Mouse (Mus musculus) common myeloid progenitor, adult 5-6 weeks (primary cell): Measurements from ENCODE around the gene Gtpbp4. TPM values are rescaled to one million over a fixed set of nuclear protein-coding genes. Genes with fewer than 3 reads are reported as not detected.
"Not testable (repeated sequence)": the region's sequence is repeated elsewhere in the genome, so short reads cannot be mapped to it uniquely, and the experiment has no call there.

Experiments
- ATAC-seq: replicated peaks from 2 replicates; pipeline ENCODE4 v1.8.0; 2016; ENCODE audit warnings: low read depth, mild to moderate bottlenecking, moderate TSS enrichment, inconsistent platforms; ENCODE audit not compliant: poor library complexity, severe bottlenecking
- total RNA-seq: library from RNA; stranded (forward); fragments of 200-1000, 187-1606 nt; gene quantifications from 2 replicates; pipeline ENCODE4 v1.2.3, GENCODE M21; 2017

Gene Gtpbp4
- total RNA-seq, 1 experiment from 2014 or later, result 164 TPM

DNA sequence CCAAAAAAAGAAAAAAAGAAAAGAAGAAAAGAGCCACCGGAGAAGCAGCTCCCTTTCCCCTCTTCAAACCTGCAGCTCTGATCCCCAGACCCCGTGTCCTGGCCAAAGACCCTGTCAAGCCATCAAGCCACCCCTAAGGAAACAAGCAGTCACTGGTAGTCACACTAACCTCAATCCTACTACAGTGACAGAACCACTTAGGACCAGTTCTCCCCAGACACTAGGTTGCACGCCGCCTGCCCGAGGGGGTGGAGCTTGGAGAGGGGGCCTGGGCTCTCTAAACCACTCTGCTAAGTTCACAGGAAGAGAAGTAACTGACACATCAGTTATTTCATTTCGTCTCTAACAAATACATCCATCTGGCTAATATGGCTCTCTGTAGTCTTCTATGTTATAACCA, 3.7 kb downstream of the Gtpbp4 start:
- ATAC-seq, result no peak

DNA sequence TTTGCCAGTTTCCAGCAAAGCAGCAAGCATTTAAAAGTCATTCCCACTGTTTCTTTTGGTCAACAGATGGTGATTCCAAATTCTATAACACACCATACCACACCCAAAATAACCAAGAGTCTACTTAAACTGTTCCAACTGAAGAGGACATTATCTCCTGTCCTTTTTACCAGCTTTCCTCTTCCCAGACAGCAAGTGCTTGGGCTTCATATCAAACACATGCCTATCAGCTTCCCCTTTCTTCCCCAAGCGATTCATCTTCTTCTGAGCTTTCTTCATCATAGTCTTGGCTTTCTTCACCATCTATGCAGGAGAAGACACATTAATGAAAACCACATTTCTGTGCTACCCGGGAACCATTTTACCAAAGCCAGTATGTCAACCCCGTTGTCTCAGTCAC, 22.9 kb downstream of the Gtpbp4 start:
- no peak for ATAC-seq

GRCm38 (mm10) chr13:8972369-8972768, 23.5 kb downstream of the Gtpbp4 start:
- 0 out of 2 replicates have a peak, but pooled peaks have one; percentile 39 for ATAC-seq

GRCm38 (mm10) chr13:8967742-8968141, 28.1 kb downstream of the Gtpbp4 start:
- no peak; the same call in 1 of the 2 replicates for ATAC-seq

DNA sequence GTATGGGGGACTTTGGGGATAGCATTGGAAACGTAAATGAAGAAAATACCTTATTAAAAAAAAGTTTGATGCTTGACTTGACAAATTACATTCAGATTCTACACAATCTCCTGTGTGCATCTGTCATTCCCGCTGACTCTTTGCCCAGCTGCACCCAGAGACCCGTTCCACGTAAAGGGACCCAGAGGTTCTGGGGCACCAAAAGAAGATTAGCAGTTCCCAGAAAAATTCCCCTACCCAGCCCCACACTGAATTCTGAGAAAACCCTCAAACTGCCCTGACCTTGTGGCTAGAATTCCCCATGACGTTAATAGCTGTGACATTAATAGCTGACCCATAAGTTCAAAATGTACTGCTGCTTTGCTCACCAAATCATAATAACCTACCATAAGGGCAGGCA, 30.7 kb downstream of the Gtpbp4 start:
- no peak for ATAC-seq

- ATAC-seq, result not testable (repeated sequence)
Observed at GRCm38 (mm10) chr13:8962266-8962665, 33.6 kb downstream of the Gtpbp4 start.

DNA sequence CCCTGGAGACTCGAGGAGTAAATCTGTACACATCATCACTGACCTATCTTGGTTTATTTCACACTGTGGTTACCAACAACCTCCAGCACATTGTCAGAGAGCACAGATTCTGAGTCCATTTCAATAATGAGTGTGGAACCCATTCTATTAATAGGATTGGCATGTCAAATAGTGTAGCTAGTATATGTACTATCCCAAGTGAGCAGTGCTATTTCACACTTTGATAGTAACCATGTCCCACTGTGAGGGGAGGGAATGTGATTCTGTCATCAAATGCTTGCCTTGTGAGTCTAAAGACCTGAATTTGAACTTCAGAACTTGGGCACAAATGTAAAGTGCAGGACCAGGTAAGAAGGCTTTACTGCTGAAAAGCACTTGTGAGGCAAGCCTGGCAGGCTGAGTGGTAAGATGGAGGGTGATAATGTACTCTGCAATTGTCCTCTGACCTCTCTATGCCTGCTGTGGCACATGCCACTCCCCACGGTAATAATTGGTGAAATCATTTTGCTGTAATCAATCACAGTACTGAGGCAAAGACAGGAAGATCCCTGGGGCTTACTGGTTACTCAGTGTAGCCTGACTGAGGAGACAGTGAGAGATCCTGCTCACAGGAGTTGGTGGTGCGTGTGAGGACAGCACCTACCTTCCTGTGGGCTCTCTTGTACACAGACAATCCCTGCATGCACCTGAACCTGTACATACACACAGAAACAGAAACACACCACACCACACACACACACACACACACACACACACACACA, 34.6 kb downstream of the Gtpbp4 start:
- ATAC-seq, result not testable (repeated sequence)

DNA sequence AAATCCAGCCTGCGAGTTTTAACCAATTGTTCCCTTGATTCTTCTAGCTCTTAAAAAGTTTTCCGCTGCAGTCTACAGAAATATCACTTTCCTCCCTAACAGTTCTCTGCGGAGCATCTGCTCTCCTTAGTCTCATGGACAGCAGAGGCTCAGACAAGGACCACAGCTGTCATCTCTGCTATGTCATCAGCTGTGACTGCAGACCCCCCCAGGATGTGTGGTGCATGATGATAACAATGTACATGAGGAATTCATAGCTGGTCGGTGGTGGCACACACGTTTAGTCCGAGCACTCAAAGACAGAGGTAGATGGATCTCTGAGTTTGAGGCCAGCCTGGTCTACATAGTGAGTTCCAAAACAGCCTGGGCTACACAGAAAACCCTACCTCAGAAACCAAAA, 36.3 kb downstream of the Gtpbp4 start:
- ATAC-seq, result peak; percentile 79

- 0 out of 2 replicates have a peak, but pooled peaks have one; percentile 6 for ATAC-seq
Observed at GRCm38 (mm10) chr13:8959058-8959457, 36.8 kb downstream of the Gtpbp4 start.

GRCm38 (mm10) chr13:8956873-8957272, 39.0 kb downstream of the Gtpbp4 start:
- ATAC-seq, result peak; percentile 67

DNA sequence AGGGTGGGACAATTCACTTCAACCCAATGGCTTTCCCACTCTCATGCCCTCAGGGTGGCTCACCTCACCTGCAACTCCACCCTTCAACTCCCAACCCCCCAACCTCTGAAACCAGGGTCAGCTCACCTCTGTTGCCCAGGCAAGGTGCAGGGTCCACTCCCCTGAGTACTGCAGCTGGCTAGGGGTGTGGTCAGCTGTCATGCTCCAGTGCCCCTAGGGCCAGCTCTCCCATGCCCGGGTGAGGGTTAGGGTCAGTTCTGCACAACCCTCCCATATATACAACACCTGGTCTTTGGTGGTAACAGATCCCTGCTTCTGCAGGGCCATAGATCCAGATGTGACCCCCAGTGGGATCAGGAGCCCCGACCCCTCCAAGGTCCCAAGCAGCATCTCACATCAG, 40.8 kb downstream of the Gtpbp4 start:
- ATAC-seq, result not testable (repeated sequence)

DNA sequence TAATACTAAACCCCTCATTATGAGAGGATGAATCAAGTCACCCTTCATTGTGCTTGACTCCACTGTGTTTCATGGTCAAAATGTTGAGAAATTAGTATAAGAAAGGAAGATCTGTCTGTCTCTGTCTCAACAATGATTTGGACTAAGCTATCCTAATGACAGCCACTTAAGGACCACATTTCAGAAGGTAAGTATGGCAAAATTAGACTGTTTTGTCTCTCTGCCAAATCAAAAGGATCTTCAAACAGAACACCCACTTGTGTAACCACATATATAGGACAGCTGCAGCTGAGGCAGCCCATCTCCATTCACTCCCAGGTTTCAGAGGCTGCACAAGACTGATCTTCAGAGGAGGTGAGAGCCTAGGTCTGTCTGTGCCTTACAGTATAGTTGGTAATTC, 43.3 kb downstream of the Gtpbp4 start, which contains the start of gene Idi2:
Idi2 (plus strand) TSS at position 301 of the 400 bp plus-strand sequence.
- ATAC-seq, result not testable (repeated sequence)

- ATAC-seq, result not testable (repeated sequence)
Observed at GRCm38 (mm10) chr13:8948131-8948530, 47.8 kb downstream of the Gtpbp4 start, which contains the start of gene Gm9745. Gm9745 (minus strand) TSS chr13:8948231.

DNA sequence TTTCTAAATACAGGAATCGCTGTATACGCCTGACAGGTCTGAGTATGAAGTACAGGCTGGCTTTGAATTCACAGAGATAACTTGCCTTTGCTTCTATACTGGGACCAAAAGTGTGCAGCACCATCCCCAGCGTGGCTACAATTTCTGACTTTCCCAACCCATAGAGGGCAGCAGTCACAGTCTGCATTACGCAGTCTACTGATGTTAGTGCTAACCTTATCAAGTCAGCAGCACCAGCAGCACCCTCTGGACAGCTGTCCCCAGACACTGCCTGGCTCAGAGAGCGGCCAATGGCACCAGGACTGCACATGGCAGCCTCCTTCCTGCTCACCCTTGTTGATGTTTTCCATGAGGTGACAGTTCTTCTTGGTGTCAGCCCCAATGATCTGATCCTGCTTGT, 52.1 kb downstream of the Gtpbp4 start:
- ATAC-seq, result peak; percentile 77

GRCm38 (mm10) chr13:8941701-8942100, 54.2 kb downstream of the Gtpbp4 start:
- ATAC-seq, result not testable (repeated sequence)

- ATAC-seq, result not testable (repeated sequence)
Observed at GRCm38 (mm10) chr13:8941110-8941509, 54.8 kb downstream of the Gtpbp4 start.

GRCm38 (mm10) chr13:8937611-8938140, 58.2 kb downstream of the Gtpbp4 start:
- not testable (repeated sequence) for ATAC-seq

DNA sequence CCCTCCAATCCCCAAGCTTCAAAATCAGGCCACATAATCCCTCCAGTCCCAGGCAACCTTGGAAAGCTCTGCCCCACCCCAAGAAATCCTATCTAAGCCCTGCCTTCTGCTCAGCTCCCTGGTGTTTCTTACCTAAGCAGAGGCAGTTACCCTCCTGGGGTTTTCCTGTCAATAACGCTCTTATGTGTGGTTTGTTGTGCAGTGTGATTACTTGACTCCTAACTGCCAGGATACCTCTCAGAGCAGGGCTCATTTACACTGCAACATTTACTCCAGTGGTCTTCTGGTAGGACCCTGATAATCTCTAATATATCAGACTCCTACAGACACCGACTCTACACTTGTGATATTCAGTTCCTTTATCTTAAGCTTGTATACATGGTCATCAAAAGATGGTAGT, 62.4 kb downstream of the Gtpbp4 start:
- no peak; the same call in 1 of the 2 replicates for ATAC-seq
